Mouse (Mus musculus): ENCODE data around the gene Rps6kb2.

- TF ChIP-seq HCFC1 (IDR thresholded peaks at IDR 0.05; ENCODE audit: borderline replicate concordance, insufficient read depth, low read length) (peak; percentile 74), ZNF384 (IDR thresholded peaks at IDR 0.05; ENCODE audit: low read depth, low read length) (no peak), MAFK (IDR thresholded peaks at IDR 0.05; ENCODE audit: insufficient read depth, low read depth, low read length) (0 out of 2 replicates have a peak, but pooled peaks have one; percentile 56)
Observed at GRCm38 (mm10) chr19:4169378-4169784, 6.2 kb upstream of the Rps6kb2 start.
